Mouse (Mus musculus) limb, embryonic 14.5 days (tissue): ENCODE measurements around the gene Stox2. TPM values are rescaled to one million over a fixed set of nuclear protein-coding genes. Genes with fewer than 3 reads are reported as not detected.
"Not testable (repeated sequence)": the region's sequence is repeated elsewhere in the genome, so short reads cannot be mapped to it uniquely, and the experiment has no call there.

Source experiments
- ATAC-seq: fragments of 200-750 bp; cut with Nextera tagmentation; 2 replicates; pipeline ENCODE4 v1.8.0; 2017; ENCODE audit warnings: low read depth, moderate number of reproducible peaks, moderate TSS enrichment; ENCODE audit not compliant: low FRiP score
- DNase-seq: peaks from one replicate; pipeline ENCODE4 v3.0.0-alpha.2; 2015; ENCODE audit warnings: low spot score
- H3K27ac ChIP-seq: fragments of 300-500 bp; sonication (generic); replicated peaks from 2 replicates; pipeline ENCODE4 v1.5.1; 2014; ENCODE audit warnings: low read depth, mild to moderate bottlenecking, low read length, moderate library complexity, mixed read lengths
- H3K27me3 ChIP-seq: fragments of 300-500 bp; sonication (generic); 2 replicates; pipeline ENCODE4 v1.6.1; 2014; ENCODE audit warnings: low read length, mixed read lengths; ENCODE audit not compliant: control insufficient read depth, insufficient read depth
- H3K36me3 ChIP-seq: fragments of 300-500 bp; sonication (generic); 2 replicates; pipeline ENCODE4 v1.6.1; 2014; ENCODE audit warnings: mild to moderate bottlenecking, low read length, moderate library complexity, mixed read lengths; ENCODE audit not compliant: control insufficient read depth, insufficient read depth
- H3K4me1 ChIP-seq: fragments of 300-500 bp; sonication (generic); 2 replicates; pipeline ENCODE4 v1.6.1; 2014; ENCODE audit warnings: antibody characterized with exemption, low read length, mixed read lengths; ENCODE audit not compliant: control insufficient read depth, insufficient read depth
- H3K4me2 ChIP-seq: fragments of 300-500 bp; sonication (generic); replicated peaks from 2 replicates; pipeline ENCODE4 v1.6.1; 2014; ENCODE audit warnings: low read depth, mild to moderate bottlenecking, low read length, moderate library complexity; ENCODE audit not compliant: severe bottlenecking
- H3K4me3 ChIP-seq: fragments of 300-500 bp; sonication (generic); replicated peaks from 2 replicates; pipeline ENCODE4 v1.5.1; 2014; ENCODE audit warnings: low read length
- H3K9ac ChIP-seq: fragments of 300-500 bp; sonication (generic); 2 replicates; pipeline ENCODE4 v1.6.1; 2014; ENCODE audit warnings: mild to moderate bottlenecking, low read depth, low read length, moderate library complexity; ENCODE audit not compliant: severe bottlenecking
- H3K9me3 ChIP-seq: fragments of 300-500 bp; sonication (generic); 2 replicates; pipeline ENCODE4 v1.6.1; 2016; ENCODE audit warnings: low read length; ENCODE audit not compliant: control insufficient read depth
- POLR2A ChIP-seq: fragments of 200-500 bp; IDR thresholded peaks from 2 replicates; pipeline ENCODE4 v1.8.0; 2012; ENCODE audit warnings: inconsistent platforms, mild to moderate bottlenecking, moderate library complexity, borderline replicate concordance; ENCODE audit not compliant: insufficient read depth, insufficient read length; ENCODE audit errors: extremely low read depth
- WGBS: fragments of 180-500 bp; shearing (Covaris S2); extraction: QIAGEN DNeasy Blood & Tissue Kit; methylation state at CpG from one replicate; pipeline ENCODE4 v1.1.7; 2014; 5-methylcytosine and 5-hydroxymethylcytosine counted together
- polyA plus RNA-seq, 2 experiments: library from polyadenylated mRNA; depleted of rRNA in 1 of 2; stranded (reverse) in 1 of 2; unstranded in 1 of 2; fragments of >200 nt; fragmentation: Nextera tagmentation in 1 of 2; extraction: Ambion mirVana in 1 of 2; gene quantifications; 2 replicates each; pipeline versions ENCODE4 v1.2.1 to v1.2.3; 2012 to 2014

The Stox2 gene
- polyA plus RNA-seq, 2 experiments, result 12.2 to 17.1 TPM

DNA sequence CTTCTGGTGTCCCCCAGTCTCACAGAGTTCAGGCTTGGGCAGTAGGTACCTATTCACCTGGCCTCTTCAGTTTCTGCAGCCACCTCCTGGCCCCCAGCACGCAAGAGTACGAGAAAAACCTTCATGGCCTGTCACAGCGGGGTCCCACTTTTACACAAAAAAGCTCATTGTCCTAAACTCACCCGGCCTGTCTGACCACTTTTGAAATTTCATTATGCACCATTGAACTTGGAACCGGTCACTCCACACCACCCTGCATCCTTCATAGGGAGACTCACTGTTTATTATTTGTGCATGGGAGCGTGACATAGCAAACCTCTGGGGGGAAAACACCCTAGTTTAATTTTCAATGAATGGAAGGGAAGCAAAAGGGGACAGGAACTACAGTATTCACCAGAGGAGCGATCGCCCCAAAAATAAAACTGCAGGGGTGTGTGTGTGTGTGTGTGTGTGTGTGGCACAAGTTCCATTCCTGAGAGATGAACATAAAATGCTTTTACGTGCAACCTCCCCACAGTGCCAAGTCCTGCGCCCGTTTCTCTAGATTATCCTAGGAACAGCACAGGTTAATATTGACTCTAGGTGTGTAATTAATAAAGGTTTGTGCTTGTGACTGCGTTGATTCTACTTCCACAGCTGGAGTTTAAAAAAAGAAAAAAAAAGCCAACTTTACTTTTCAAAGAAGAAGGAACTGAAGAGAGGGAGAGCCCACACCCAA, 36.4 kb upstream of the Stox2 start:
- DNase-seq, result no peak
- H3K27ac ChIP-seq, result no peak overlapping the region
- no peak overlapping the region for H3K4me2 ChIP-seq
- TF ChIP-seq POLR2A, result no peak
- no peak overlapping the region for H3K9ac ChIP-seq
- H3K4me1 ChIP-seq, result no peaks in the 10 kb centered on the region
- no peak for ATAC-seq
- H3K36me3 ChIP-seq, result no peaks in the 10 kb centered on the region
- 64% methylated on average over 12 of the region's 12 CpGs for WGBS
- no peak overlapping the region for H3K4me3 ChIP-seq
- no peaks in the 10 kb centered on the region; the same call in 1 of the 2 replicates for H3K9me3 ChIP-seq
- H3K27me3 ChIP-seq, result no peaks in the 10 kb centered on the region

DNA sequence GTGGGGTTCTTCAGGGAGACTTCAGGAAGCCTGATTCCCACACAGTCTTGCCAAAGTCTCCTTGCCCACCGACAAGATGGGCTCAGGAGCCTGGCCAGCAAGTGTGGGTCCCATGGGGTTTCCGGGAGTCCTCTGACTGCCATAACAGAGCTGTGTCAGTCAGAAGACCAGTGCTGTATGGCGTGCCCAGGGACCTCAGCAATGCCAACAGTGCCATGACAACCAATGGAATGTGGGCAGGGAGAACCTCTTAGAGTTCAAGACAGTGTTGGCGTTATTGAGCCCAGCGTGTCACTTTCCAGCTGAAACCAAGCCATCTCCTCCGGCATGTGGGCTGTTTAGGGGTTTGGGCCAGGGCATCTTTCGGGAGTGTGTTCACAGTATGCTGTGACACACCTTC, 33.9 kb upstream of the Stox2 start:
- WGBS, result 96% methylated on average over 7 of the region's 7 CpGs
- TF ChIP-seq POLR2A, result no peak
- Histone ChIP-seq H3K9ac (no peak overlapping the region), H3K36me3 (no peaks in the 10 kb centered on the region), H3K4me2 (no peak overlapping the region), H3K4me1 (no peaks in the 10 kb centered on the region), H3K9me3 (no peaks in the 10 kb centered on the region), H3K27me3 (no peaks in the 10 kb centered on the region), H3K4me3 (no peak overlapping the region), H3K27ac (no peak overlapping the region)
- DNase-seq (no peak), ATAC-seq (no peak)

DNA sequence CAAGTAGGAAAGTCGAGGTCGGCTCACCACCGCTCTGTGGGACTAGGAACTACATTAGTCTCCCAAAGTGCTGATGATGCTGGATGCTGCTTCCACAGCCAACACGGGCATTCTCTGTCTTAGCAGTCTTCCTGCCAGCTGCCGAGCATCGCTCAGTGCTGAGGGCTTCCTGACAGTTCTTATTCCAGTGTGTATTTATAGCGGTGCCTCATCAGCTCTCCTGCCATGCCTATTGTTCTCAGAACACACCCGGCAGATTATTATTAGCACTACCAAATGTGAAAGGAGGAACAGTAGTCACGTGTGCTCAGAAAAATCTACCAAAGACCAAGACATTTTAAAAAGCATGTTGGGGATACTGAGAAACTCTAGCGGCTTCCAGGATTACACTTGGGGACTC, 15.5 kb upstream of the Stox2 start:
- 78% methylated on average over 10 of the region's 10 CpGs for WGBS
- peak; percentile 44 for ATAC-seq
- H3K27ac ChIP-seq, result no peak overlapping the region
- no peaks in the 10 kb centered on the region for H3K36me3 ChIP-seq
- no peak overlapping the region for H3K4me3 ChIP-seq
- no peaks in the 10 kb centered on the region for H3K4me1 ChIP-seq
- peak; percentile 10 for DNase-seq
- no peak overlapping the region for H3K9ac ChIP-seq
- H3K4me2 ChIP-seq, result no peak overlapping the region
- no peaks in the 10 kb centered on the region for H3K27me3 ChIP-seq
- H3K9me3 ChIP-seq, result peaks cover 4% of the 10 kb centered on the region
- no peak for TF ChIP-seq POLR2A

DNA sequence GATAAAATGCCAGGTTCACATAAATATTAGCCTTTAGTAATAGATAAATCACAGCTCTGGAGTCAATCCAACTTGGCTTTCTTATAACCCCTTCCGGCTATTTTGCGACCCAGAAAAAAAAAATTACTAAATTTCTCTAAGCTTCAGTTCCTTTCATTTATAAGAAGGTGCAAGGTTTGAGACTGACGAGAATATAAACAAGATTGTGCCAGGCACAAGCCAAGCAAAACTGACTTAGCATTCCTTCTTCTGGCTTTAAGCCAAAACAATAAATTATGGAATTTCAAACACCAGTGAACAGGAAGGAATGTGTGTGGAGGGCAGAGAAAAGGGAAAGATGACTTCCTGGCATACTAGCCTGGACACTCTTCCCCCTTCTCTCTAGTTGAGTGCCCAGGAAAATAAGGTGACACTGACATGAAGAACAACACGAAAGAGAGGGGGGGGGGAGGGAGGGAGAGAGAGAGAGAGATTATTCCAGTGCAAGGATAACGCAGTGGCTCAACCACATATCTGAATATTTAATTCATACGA, 13.1 kb upstream of the Stox2 start:
- no peak overlapping the region for H3K4me3 ChIP-seq
- no peaks in the 10 kb centered on the region for H3K4me1 ChIP-seq
- H3K27ac ChIP-seq, result no peak overlapping the region
- no peaks in the 10 kb centered on the region for H3K27me3 ChIP-seq
- 67% methylated on average over 6 of the region's 6 CpGs for WGBS
- no peaks in the 10 kb centered on the region for H3K36me3 ChIP-seq
- no peak for ATAC-seq
- DNase-seq, result peak; percentile 30
- no peak for TF ChIP-seq POLR2A
- no peak overlapping the region for H3K9ac ChIP-seq
- H3K4me2 ChIP-seq, result no peak overlapping the region
- peaks cover 4% of the 10 kb centered on the region for H3K9me3 ChIP-seq

DNA sequence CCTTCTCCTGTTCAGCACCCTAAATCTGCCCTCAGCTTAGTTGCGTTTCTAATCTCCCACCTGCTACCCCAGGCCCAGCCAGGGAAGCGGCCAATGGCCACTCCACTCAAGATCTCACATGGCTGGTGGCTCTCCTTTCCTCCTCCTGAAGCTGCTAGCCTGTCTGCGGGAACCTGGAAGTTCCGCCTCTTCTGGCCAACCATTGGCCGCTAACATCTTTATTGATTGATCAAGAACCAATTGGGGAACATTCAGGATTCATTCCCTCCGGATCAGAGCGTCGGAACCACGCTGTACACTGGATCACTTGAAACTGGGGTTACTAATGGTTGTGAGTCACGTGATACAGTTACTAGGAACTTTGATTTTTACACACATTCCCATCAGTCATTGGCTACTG, 12.4 kb upstream of the Stox2 start:
- no peak for DNase-seq
- no peaks in the 10 kb centered on the region for H3K36me3 ChIP-seq
- no peak overlapping the region for H3K4me3 ChIP-seq
- H3K4me1 ChIP-seq, result no peaks in the 10 kb centered on the region
- TF ChIP-seq POLR2A, result no peak
- no peak overlapping the region for H3K9ac ChIP-seq
- H3K9me3 ChIP-seq, result peaks cover 4% of the 10 kb centered on the region
- no peak overlapping the region for H3K4me2 ChIP-seq
- ATAC-seq, result no peak
- H3K27ac ChIP-seq, result no peak overlapping the region
- 94% methylated on average over 10 of the region's 10 CpGs for WGBS
- H3K27me3 ChIP-seq, result no peaks in the 10 kb centered on the region

DNA sequence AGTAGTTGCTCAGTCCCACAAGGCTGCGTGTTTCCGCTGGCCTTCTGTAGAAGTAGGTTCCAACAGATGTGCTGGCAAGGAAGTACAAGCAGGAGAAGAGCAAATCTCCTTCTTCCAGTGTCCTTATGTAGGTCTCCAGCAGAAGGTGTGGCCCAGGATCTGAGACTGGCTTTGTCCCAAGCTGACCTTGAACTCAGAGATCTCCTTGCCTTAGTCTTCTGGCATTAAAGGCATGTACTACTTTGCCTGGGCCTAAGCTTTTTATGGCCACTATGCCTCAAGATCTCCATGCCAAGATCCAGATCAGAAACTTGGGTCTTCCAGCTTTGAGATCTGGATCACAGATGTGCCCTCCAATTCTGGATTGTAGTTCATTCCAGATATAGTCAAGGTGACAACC, 3.0 kb upstream of the Stox2 start:
- H3K27ac ChIP-seq, H3K4me2 ChIP-seq, H3K4me1 ChIP-seq, H3K4me3 ChIP-seq, H3K36me3 ChIP-seq, ATAC-seq, DNase-seq, H3K9ac ChIP-seq, H3K9me3 ChIP-seq, H3K27me3 ChIP-seq: not testable (repeated sequence)
- WGBS, result 94% methylated on average over 2 of the region's 2 CpGs
